Mouse (Mus musculus) large intestine, adult 2 months (tissue): Measurements from ENCODE around the gene Slc1a3. TPM values are rescaled to one million over a fixed set of nuclear protein-coding genes. Genes with fewer than 3 reads are reported as not detected.

ENCODE experiments used
- DNase-seq: peaks from one replicate; pipeline ENCODE4 v3.0.0-alpha.2; 2012; ENCODE audit warnings: low read depth, low spot score
- WGBS: fragments of 180-500 bp; shearing (Covaris S2); methylation state at CpG from one replicate; pipeline ENCODE4 v1.1.7; 2018; 5-methylcytosine and 5-hydroxymethylcytosine counted together
- polyA plus RNA-seq: library from polyadenylated mRNA; depleted of rRNA; stranded (reverse); fragments of >200 nt; gene quantifications from 2 replicates; pipeline ENCODE4 v1.2.3, GENCODE M21; 2012

Gene Slc1a3
- polyA plus RNA-seq, 1 experiment = 1.5 TPM

- no peak for DNase-seq
- 53% methylated on average over 17 of the region's 17 CpGs for whole genome bisulfite sequencing
Measured at GRCm38 (mm10) chr15:8663348-8664099, 47.0 kb downstream of the Slc1a3 start.

GRCm38 (mm10) chr15:8661856-8662255 is 48.7 kb downstream of the Slc1a3 start:
- 66% methylated on average over 6 of the region's 6 CpGs for WGBS
- DNase-seq = no peak

DNA sequence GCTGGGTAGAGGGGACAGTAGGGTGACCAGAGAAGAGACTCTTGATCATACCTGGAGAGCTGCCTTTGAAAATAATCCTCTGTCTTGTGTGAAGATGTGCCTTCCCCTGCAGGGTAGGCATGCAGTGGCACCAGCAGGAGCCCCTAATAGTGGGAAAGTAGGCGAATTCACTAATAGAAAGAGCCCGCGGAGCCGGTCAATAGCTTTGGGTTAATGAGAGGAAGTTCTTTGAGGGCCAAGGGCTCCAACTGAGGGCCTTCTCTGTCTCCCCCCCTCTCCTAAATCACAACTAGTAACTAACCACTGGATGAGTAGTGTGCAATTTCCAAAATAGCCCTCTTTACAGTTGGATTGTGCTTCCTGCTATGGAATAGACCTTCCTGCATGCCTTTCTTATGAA is 50.6 kb downstream of the Slc1a3 start:
- WGBS = 88% methylated on average over 4 of the region's 4 CpGs
- no peak for DNase-seq

GRCm38 (mm10) chr15:8659483-8659971 is 51.0 kb downstream of the Slc1a3 start:
- WGBS = 56% methylated on average over 8 of the region's 8 CpGs

GRCm38 (mm10) chr15:8658086-8658980 is 52.2 kb downstream of the Slc1a3 start:
- 79% methylated on average over 8 of the region's 8 CpGs for WGBS
- no peak for DNase-seq

More at GRCm38 (mm10) chr15:8659483-8659971, 51.0 kb downstream of the Slc1a3 start:
- no peak for DNase-seq

GRCm38 (mm10) chr15:8655251-8655650 is 55.3 kb downstream of the Slc1a3 start:
- 73% methylated on average over 9 of the region's 9 CpGs for WGBS
- no peak for DNase-seq

GRCm38 (mm10) chr15:8652637-8653036 is 57.9 kb downstream of the Slc1a3 start:
- no peak for DNase-seq
- WGBS = 82% methylated on average over 8 of the region's 8 CpGs

DNA sequence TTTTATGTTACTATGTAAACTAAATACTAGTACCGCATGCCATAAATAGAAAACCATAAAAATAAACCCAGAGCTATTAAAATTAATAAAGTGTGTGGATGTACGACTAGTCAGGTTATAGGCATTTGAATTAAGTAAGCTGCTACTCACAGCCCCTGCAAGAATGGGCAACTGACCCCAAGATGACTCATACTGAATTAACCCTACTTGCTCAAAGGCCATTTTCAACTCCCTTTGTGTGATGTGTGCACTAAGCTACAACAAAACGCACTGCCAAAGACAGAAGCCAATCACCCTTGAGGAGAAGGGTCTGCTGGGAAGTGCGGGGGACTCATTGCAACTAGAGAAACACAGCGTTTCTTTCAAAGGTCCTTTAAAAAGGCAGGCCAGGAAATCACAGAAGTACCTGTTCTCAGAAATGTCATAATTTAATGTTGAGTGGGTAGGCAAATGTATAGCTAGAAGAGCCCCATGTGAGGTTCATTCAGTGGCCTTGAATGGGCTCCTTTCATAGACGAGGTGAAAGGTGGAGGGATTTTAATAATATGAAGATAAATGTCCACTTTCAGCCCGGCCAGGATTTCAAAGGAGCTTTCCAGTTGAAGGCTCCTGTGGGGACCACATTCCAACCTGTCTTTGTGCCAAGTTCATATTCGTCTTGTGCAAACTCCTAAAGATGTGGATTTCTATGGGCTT is 66.4 kb downstream of the Slc1a3 start:
- DNase-seq = no peak
- WGBS = 70% methylated on average over 8 of the region's 8 CpGs

- no peak for DNase-seq
- WGBS = 42% methylated on average over 2 of the region's 2 CpGs
Measured at GRCm38 (mm10) chr15:8639856-8640255, 70.7 kb downstream of the Slc1a3 start.

DNA sequence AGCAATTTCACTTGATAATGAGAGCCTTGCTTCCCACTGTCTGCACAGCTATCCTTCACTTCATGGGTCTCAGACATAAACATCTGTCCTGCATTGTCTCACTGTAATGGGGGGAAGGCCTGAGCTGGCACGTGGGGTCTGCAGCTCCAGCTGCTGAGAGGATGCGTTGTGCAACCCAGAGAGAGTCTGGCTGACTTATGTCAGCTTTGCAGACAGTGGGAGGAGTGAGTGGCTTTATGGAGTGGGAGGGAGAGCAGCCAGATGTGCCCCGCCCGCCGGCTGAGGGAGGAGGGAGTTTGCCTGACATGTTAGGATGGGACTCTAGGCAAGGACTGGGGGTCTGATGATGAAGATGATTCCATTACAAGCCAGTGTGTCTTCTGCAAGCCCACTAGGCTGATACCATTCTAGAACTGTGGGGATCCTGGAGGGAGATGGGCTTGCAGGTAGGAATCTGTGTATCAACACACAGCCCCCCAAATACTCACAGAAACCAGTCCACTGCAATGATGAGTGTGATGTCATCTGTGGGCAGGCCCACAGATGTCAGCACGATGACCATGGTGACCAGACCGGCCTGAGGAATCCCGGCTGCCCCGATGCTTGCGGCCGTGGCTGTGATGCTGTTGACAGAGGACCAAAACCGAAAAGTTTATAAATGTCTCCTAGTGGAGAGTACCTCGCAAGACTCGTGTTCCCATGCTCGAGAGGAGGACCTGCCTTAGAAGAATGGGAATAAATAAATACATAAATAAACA is 71.8 kb downstream of the Slc1a3 start:
- 71% methylated on average over 15 of the region's 15 CpGs for WGBS
- no peak for DNase-seq

- DNase-seq = no peak
- 72% methylated on average over 2 of the region's 2 CpGs for WGBS
Measured at GRCm38 (mm10) chr15:8637283-8637682, 73.3 kb downstream of the Slc1a3 start.

- DNase-seq = no peak
Measured at GRCm38 (mm10) chr15:8635974-8636373, 74.6 kb downstream of the Slc1a3 start.

GRCm38 (mm10) chr15:8634807-8635206 is 75.8 kb downstream of the Slc1a3 start:
- DNase-seq = no peak
- 69% methylated on average over 4 of the region's 4 CpGs for WGBS

More at GRCm38 (mm10) chr15:8635974-8636373, 74.6 kb downstream of the Slc1a3 start:
- 90% methylated on average over 15 of the region's 15 CpGs for WGBS

- no peak for DNase-seq
- 80% methylated on average over 3 of the region's 3 CpGs for WGBS
Measured at GRCm38 (mm10) chr15:8634355-8634754, 76.2 kb downstream of the Slc1a3 start.

GRCm38 (mm10) chr15:8633375-8633774 is 77.2 kb downstream of the Slc1a3 start:
- no peak for DNase-seq
- 56% methylated on average over 6 of the region's 6 CpGs for WGBS

- no peak for DNase-seq
- WGBS = 66% methylated on average over 10 of the region's 10 CpGs
Measured at GRCm38 (mm10) chr15:8632361-8632760, 78.2 kb downstream of the Slc1a3 start.

GRCm38 (mm10) chr15:8629317-8629831 is 81.2 kb downstream of the Slc1a3 start:
- no peak for DNase-seq
- 2% methylated on average over 13 of the region's 13 CpGs for WGBS

DNA sequence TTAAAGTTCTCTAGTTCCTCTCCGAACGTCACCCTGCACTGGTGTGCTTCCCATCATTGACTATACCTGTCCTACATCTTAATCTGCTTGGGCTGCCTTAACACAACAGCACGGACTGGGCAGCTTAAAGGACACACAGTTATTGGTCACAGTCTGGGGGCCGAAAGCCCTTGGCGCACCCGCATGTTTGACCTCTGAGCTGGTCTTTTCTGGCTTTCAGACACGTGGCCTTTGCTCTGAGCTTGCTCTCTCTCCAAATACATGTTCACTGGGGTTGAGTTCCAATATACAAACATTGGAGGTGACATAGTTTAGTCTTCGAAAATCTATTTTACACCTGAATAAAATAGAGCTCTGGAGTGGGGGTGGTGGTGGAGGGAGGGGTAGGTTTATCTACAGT is 82.4 kb downstream of the Slc1a3 start:
- no peak for DNase-seq
- 75% methylated on average over 8 of the region's 8 CpGs for WGBS

DNA sequence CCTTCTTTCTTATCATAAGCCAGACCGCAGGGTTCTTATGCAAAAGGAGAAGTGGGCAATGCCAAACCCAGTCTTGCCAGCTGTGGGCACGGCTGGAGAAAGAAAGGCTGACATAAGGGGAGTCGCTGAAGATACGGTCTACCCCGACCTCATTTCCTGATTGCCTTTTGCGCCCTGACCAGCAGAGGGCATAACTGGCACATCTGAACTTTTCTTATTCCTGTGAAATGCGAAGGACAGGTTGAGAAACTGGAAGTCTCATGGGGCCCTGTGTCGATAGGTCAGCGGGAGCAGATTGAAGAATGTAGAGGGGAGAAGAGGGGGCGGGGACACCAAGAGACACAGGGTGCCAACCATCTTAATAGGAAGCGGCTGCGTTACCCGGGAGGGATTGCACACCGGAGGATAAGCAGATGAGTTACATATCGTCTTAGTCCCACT is 83.4 kb downstream of the Slc1a3 start:
- WGBS = 3% methylated on average over 15 of the region's 15 CpGs
- peak; percentile 27 for DNase-seq
